Mouse (Mus musculus) adrenal gland, adult (tissue): ENCODE measurements at regions not wholly inside any gene's neighbourhood (a gene's known extent, or its start where the extent isn't known, plus 50 kb on each side); places are given as distances from the start of the nearest gene placed in this dataset.

Experiments used
- DNase-seq, 2 experiments: peaks; one replicate each; pipeline ENCODE4 v3.0.0; 2022 to 2023; ENCODE audit warnings: low spot score in 1 of 2; ENCODE audit not compliant: inconsistent age in 2 of 2

DNA sequence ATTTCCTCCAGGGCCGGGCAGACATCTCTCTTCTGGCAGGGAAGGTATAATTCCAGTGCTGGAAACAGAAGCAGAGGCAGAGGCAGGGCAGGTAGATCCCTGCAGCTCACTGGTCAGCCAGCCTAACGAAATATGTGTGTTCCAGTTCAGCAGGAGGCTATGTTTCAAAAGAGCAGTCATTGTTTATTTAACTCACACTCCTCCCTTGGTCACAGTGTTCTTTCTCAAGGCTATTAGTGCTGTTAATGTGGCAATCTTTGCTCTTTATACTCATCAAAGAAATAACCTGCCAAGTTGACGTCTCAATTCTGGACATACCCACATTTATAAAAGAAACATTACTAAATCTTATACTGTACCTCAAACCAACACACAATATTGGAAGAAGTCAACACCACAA is 253.3 kb upstream of the Adgrl3 start:
- DNase-seq = no peak

DNA sequence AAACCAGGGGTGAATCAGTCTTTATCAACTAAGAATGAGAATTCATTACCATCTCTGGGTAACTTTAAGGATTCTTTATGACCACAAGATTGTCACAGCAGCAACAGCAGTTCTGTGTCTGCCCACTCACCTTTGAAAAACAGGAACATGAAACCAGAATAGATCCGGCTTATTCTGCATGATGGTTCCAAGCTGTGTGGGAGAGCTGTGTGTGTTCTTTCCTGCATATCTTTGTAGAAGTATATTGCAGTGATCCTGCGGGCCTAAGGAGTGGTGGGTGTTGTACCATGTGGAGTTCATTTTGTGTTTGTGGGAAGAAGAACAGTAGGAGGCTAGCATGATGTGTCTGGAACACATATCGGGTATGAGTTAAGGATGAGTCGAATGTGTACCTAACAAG is 236.0 kb upstream of the Adgrl3 start:
- DNase-seq = no peak

DNA sequence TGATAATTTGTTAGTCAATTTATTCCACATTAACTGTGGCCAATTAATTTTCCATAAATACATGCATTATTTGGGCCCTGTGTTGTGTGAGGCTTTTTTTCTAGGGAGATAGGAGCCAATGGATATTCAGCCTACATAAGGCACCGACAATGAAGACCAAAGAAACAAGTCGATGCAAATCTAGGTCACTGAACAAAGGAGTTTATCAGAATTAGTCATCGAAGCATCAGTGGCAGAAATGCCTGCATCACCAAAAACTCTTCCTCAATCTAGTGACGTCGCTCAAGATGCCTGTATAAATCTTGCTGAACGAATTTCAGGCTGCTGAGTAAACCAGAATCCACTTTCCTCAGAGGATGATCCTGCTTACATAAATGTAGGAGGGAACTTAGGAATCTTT is 235.2 kb upstream of the Adgrl3 start:
- no peak for DNase-seq

DNA sequence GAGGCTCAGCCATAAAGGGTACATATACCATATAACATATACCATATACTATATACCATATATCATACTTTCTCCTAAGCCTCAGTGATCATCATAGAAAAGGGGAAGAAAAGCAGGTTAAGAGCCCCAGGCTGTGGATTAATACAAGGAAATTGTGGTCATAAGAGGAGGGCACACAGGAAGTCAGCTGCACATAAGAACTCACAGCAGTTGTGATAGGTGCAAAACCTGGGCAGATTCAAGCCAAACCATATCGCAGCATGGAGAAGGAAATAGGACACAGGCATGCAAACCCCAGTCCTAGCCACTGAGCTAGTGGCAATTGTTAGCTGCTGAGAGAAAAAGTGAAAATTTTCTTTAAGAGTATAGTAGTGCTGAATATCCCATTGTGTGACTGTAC is 228.3 kb upstream of the Adgrl3 start:
- no peak for DNase-seq

DNA sequence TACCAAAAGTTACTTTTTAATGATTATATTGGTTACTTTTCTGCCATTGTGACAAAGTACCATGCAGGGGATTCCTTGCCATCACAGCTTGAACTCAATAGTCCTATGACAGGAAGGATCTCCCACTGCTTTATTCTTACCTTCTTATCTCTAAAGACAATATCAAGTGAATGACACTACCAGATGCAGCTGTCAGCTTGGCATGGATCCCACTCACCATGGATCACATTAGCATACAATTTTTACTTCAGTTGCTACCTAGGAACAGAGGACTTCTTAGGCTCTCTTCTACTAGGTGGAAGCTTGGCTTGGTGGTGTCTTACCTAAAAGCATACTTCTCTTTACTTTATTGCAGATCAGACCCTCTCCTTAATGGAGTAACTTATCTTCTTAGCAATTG is 220.2 kb upstream of the Adgrl3 start:
- DNase-seq = no peak

DNA sequence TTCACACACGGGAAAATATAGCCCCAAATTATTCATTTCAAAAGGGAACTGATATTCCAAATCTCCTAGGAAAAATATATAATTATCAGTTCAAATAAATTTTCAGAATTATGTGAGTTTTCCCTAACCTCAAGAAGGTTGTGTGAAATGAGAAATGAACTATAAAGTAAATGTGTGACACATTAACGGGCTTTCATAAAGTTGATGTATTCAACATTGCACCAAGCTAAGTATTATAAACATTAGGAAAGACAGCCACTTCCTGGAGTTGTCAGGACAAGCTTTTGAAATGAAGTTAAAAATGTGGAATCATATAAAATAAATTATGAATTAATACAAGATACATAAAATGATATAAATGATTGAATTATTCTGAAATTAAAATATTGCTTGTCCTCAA is 207.0 kb upstream of the Adgrl3 start:
- no peak for DNase-seq

DNA sequence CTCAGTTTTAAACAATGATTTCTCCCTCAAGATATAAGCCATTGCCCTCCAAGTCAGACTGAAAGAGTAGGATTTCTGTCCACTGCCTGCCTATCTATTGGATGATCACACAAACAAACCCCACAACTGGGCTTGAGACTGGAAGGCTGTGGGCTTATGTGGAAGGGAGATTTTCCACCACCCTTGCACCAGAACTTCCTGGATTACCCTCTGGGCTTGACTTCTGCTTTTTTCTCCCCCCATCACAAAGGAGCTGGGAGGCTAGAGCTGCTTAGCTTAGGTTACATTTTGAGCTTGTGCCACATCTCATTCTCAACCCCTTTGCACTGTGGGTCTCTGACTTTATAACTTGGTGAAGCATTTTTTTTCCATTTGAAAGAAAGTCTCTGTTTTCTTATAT is 200.7 kb upstream of the Adgrl3 start:
- no peak for DNase-seq

DNA sequence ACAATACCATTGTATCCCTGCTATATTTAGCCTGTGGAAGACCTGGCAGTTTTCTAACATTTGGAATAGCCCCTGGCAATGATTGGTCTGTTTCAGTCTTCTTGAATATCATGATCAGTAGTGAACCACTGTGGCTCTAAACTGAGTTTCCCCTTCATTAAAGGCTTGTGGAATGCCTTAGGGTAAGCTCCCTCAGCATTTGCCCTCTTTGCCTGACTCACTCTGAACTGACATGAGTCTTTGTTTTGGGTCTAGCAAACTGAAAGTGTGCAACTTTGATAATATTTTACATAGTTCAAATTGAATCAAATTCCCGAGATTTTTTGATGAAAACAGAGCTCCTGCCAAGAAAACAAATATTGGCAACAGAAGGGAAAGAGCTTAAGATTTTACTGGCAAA is 177.4 kb upstream of the Adgrl3 start:
- no peak for DNase-seq

DNA sequence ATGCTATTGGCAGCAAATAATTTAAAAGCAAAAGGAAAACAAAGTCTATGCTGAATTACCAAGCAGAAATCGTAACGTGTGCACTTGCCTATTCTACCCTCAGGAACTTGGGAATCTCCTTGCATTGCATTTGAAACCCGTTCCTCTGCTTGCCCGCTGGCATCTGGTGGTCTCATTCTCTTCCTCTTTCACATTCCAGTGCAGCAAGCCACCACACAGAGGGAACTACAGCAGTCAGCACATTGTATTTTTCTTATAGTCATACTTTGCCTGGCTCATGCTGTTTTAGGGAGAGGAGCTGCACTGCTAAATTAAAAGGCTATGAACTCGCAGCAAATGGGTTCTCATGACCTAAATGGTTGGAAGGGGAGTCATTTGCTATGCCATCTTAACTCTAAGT is 164.9 kb upstream of the Adgrl3 start:
- DNase-seq = no peak

DNA sequence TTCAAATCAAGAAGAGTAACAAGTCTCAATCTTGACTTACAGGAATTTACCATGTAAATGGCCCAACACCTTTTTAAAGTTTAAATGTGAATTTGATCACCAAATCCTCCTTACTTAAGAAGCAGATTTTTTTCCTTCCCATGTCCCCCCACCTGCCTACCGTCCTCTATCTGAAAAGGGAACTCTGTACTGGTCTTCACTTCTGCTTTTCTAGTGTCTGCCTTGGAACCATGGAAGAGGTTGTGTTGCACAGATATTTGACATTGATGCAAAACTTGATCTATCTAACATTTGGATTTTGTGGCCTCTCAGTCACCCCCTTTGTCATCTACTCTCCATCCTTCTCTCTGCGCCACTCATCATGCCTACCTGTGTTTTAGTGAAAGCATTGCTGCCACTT is 143.3 kb upstream of the Adgrl3 start:
- no peak for DNase-seq

DNA sequence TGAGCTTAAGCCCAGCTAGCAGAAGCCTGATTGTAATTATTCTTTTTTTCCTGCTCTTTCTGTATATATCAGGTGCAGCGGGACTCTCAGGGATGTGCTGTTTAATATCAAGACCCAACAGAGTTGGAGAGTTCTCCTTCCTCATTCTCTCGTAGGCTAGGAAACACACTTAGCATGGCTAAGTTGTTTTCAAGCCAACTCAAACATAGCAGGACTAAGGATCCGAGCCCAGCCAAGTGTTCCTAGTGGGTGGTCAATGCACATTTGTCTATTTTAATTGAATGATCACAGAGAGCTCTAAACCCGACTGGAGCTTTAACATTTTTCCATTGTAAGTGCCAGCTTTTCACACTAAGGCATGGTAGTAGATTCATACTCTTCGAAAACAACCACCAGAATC is 121.7 kb upstream of the Adgrl3 start:
- DNase-seq = no peak

DNA sequence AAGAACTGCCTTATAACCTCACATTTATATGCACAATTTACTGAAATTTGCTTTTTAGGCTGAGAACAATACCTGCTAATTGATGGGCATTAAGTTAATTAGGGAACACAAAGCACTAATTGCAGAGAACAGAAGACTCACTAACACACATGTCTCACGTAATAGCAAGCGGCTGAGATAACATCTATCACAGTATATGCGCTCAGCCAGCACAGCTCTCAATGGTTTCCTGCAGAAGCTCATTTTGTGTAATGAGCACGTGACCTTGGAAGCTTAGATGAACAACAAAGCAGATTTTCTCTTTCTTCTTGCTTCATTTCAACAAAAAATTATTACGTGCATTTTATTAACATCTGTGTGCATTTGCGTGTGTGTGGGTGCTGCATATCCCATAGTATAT is 111.2 kb upstream of the Adgrl3 start:
- no peak for DNase-seq

DNA sequence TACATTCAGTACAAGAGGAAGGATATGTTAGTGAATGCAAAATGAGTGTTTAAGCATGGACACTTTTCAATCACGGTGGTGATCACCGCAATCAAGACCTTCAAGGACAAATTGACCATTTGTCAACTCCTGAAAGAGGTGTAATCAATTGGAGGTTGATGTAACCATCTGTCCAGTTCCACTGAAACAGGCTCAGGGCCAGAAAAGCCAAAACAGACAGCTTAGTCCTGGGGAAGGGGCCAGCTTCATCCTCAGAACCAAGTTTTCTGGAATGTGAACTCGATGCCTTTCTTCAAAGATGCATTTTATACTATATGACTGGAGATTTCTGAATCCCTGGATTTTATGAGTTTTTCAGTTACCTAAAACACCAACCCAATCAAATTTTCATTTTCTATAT is 81.1 kb upstream of the Adgrl3 start:
- peak in 1 of 2 experiments; percentile 17 for DNase-seq

DNA sequence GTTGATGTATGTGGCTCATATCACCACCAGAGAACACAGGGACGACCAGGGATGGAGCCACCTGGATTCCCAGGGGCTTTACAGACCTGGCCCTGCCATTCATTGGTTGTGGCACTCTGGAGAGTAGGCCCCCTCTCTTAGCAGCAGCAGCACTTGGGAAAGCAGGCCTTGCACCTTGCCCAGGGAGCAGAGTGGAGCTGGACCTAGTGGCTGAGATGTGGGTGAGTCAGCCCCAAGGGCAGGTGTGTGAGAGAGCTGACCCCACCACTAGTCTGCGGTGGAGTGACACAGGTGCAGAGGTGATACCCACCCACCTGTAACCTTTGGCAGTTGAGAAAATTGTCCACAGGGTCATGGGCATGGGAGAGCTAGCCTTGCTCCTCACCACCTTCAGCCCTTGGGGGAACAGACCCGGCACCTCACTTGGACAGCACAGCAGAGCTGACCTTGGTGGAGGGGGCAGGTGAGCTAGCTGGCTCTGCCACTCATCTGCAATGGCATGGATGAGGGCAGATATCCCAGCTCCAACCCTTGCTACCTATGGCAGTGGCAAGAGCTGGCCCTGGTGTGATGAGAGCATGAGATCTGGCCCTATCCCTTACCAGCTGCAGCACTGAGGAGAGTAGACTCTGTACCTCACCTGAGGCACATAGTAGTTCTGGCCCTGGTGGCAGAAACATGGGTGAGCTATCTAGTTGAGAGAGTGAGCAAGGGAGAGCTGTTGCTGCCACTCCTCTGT is 67.9 kb upstream of the Adgrl3 start:
- no peak for DNase-seq

DNA sequence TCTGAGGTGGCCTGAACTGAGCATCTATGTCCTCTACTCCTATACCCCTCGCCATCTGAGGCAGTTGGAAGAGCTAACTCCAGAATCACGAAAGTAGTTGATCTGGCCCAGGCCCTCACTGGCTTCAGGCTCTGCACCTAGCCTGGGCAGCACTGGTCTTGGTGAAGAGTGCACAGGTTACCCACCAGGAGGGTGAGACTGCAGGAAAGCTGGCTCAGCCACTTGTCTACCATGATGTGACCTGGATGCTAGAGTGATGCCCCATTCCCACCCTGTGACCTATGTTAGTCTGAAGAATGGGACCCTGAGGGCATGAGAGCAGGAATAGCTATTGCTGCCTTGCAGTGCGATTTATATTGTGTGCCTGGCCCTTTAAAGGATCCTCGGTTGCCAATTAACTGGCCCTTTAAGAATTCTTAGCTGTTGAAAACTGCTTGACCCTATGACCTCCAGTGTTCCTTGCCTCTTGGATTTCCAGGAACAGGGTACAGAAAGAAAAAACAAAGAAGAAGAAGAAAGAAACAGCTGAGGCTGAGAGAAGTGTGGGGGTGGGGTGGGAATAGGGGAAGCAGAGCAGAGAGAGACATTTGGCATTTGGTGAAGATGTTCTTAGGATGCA is 67.2 kb upstream of the Adgrl3 start:
- DNase-seq = no peak
